Mouse (Mus musculus) lung, adult 2 months (tissue): ENCODE measurements at regions not wholly inside any gene's neighbourhood (a gene's known extent, or its start where the extent isn't known, plus 50 kb on each side); places are given as distances from the start of the nearest gene placed in this dataset.

ENCODE experiments used
- DNase-seq: peaks from one replicate; pipeline ENCODE4 v3.0.0; 2022
- H3K4me1 ChIP-seq: fragments of 200-500 bp; 2 replicates; pipeline ENCODE4 v1.6.1; 2011; ENCODE audit warnings: low read length; ENCODE audit not compliant: control insufficient read depth, insufficient read depth
- H3K4me3 ChIP-seq: fragments of 200-500 bp; replicated peaks from 2 replicates; pipeline ENCODE3; 2011; ENCODE audit warnings: low read depth, mild to moderate bottlenecking, control low read depth, low read length; ENCODE audit errors: extremely low read depth
- CTCF ChIP-seq: fragments of 200-500 bp; IDR thresholded peaks from 2 replicates; pipeline ENCODE4 v1.5.1; 2011; ENCODE audit warnings: mild to moderate bottlenecking, low read length, control low read depth; ENCODE audit not compliant: insufficient read depth
- POLR2A ChIP-seq: fragments of 200-500 bp; IDR thresholded peaks from 2 replicates; pipeline ENCODE4 v1.6.1; 2011; ENCODE audit warnings: low read depth, mild to moderate bottlenecking, control low read depth, low read length, borderline replicate concordance; ENCODE audit errors: extremely low read depth
- WGBS: fragments of 180-500 bp; shearing (Covaris S2); methylation state at CpG from one replicate; pipeline ENCODE4 v1.1.7; 2018; 5-methylcytosine and 5-hydroxymethylcytosine counted together

GRCm38 (mm10) chr15:36427334-36427733, 580.2 kb downstream of the Zfp706 start:
- no peak for DNase-seq
- H3K4me3 ChIP-seq, result no peak overlapping the region

GRCm38 (mm10) chr15:36425902-36426301, 581.7 kb downstream of the Zfp706 start:
- 77% methylated on average over 8 of the region's 8 CpGs for WGBS
- no peak overlapping the region for H3K4me3 ChIP-seq
- TF ChIP-seq CTCF, result no peak
- no peak for TF ChIP-seq POLR2A
- DNase-seq, result no peak
- H3K4me1 ChIP-seq, result peaks cover 5% of the 10 kb centered on the region; the same call in 1 of the 2 replicates

More at GRCm38 (mm10) chr15:36427334-36427733, 580.2 kb downstream of the Zfp706 start:
- 51% methylated on average over 4 of the region's 4 CpGs for WGBS
- TF ChIP-seq CTCF (no peak), POLR2A (no peak)
- peaks cover 4% of the 10 kb centered on the region; the same call in 1 of the 2 replicates for H3K4me1 ChIP-seq

GRCm38 (mm10) chr15:36424047-36424446, 583.5 kb downstream of the Zfp706 start:
- H3K4me3 ChIP-seq, result no peak overlapping the region
- 84% methylated on average over 8 of the region's 8 CpGs for WGBS
- TF ChIP-seq POLR2A (no peak), CTCF (no peak)
- no peak for DNase-seq
- peaks cover 5% of the 10 kb centered on the region; the same call in 1 of the 2 replicates for H3K4me1 ChIP-seq

GRCm38 (mm10) chr15:36422781-36423180, 584.8 kb downstream of the Zfp706 start:
- WGBS, result 24% methylated on average over 3 of the region's 3 CpGs
- Histone ChIP-seq H3K4me1 (peaks cover 5% of the 10 kb centered on the region; the same call in 1 of the 2 replicates), H3K4me3 (no peak overlapping the region)
- no peak for DNase-seq
- TF ChIP-seq POLR2A (no peak), CTCF (no peak)

- TF ChIP-seq POLR2A (no peak), CTCF (no peak)
- no peak overlapping the region for H3K4me3 ChIP-seq
- WGBS, result 65% methylated on average over 7 of the region's 7 CpGs
- DNase-seq, result peak; percentile 31
- H3K4me1 ChIP-seq, result peaks cover 5% of the 10 kb centered on the region; the same call in 1 of the 2 replicates
Measured at GRCm38 (mm10) chr15:36419943-36420480, 587.6 kb downstream of the Zfp706 start.

- H3K4me3 ChIP-seq, result no peak overlapping the region
- H3K4me1 ChIP-seq, result peaks cover 1% of the 10 kb centered on the region; the same call in 1 of the 2 replicates
- no peak for DNase-seq
- TF ChIP-seq POLR2A, result no peak
- no peak for TF ChIP-seq CTCF
- 72% methylated on average over 3 of the region's 3 CpGs for WGBS
Measured at GRCm38 (mm10) chr15:36417426-36417825, 590.1 kb downstream of the Zfp706 start.

GRCm38 (mm10) chr15:36415552-36416249, 591.9 kb downstream of the Zfp706 start:
- no peaks in the 10 kb centered on the region for H3K4me1 ChIP-seq
- no peak overlapping the region for H3K4me3 ChIP-seq
- no peak for TF ChIP-seq CTCF
- no peak for TF ChIP-seq POLR2A
- 52% methylated on average over 5 of the region's 5 CpGs for WGBS
- no peak for DNase-seq

GRCm38 (mm10) chr15:36412016-36412415, 595.6 kb downstream of the Zfp706 start:
- no peak for TF ChIP-seq CTCF
- Histone ChIP-seq H3K4me1 (no peaks in the 10 kb centered on the region), H3K4me3 (no peak overlapping the region)
- DNase-seq, result no peak
- 87% methylated on average over 3 of the region's 3 CpGs for WGBS

- Histone ChIP-seq H3K4me3 (no peak overlapping the region), H3K4me1 (no peaks in the 10 kb centered on the region)
- TF ChIP-seq CTCF (no peak), POLR2A (no peak)
- no peak for DNase-seq
- WGBS, result 81% methylated on average over 3 of the region's 3 CpGs
Measured at GRCm38 (mm10) chr15:36405446-36405845, 602.1 kb downstream of the Zfp706 start.
